Mouse (Mus musculus): Measurements from ENCODE around the gene Myh6. TPM values are rescaled to one million over a fixed set of nuclear protein-coding genes. Genes with fewer than 3 reads are reported as not detected.

Gene Myh6
- polyA plus RNA-seq, 2 experiments = 2.1 to 7.3 TPM

GRCm38 (mm10) chr14:55008417-55008816 is 41.7 kb upstream of the Myh6 start:
- whole genome bisulfite sequencing = 80% methylated on average over 8 of the region's 8 CpGs
- no peak overlapping the region for H3K4me2 ChIP-seq (replicated peaks; ENCODE audit: low read depth, low read length, severe bottlenecking)
- TF ChIP-seq POLR2A (IDR thresholded peaks at IDR 0.05; ENCODE audit: borderline replicate concordance, extremely low read depth, insufficient read depth, insufficient read length) = no peak
- H3K4me1 ChIP-seq (ENCODE audit: control insufficient read depth, insufficient read depth, low read length) = no peaks in the 10 kb centered on the region
- H3K36me3 ChIP-seq (ENCODE audit: control insufficient read depth, insufficient read depth, low read length) = no peaks in the 10 kb centered on the region
- DNase-seq (ENCODE audit: low spot score) (no peak), ATAC-seq (ENCODE audit: low FRiP score, low read depth) (no peak)
- no peaks in the 10 kb centered on the region for H3K27me3 ChIP-seq (ENCODE audit: control insufficient read depth, insufficient read depth, low read length)
- no peak overlapping the region for H3K27ac ChIP-seq (replicated peaks; ENCODE audit: low read depth, low read length)
- no peak overlapping the region for H3K4me3 ChIP-seq (replicated peaks; ENCODE audit: low read length)
- H3K9me3 ChIP-seq (ENCODE audit: control insufficient read depth, low read length) = no peaks in the 10 kb centered on the region
- H3K9ac ChIP-seq (ENCODE audit: low read depth, low read length, severe bottlenecking) = no peak overlapping the region

- H3K27ac ChIP-seq (replicated peaks; ENCODE audit: low read depth, low read length) = no peak overlapping the region
Measured at GRCm38 (mm10) chr14:55007120-55007908, 40.6 kb upstream of the Myh6 start.

GRCm38 (mm10) chr14:55006541-55006940 is 39.8 kb upstream of the Myh6 start:
- H3K27me3 ChIP-seq (ENCODE audit: control insufficient read depth, insufficient read depth, low read length) = no peaks in the 10 kb centered on the region
- ATAC-seq (ENCODE audit: low FRiP score, low read depth) (no peak), DNase-seq (ENCODE audit: low spot score) (no peak)
- H3K4me2 ChIP-seq (replicated peaks; ENCODE audit: low read depth, low read length, severe bottlenecking) = no peak overlapping the region
- no peak overlapping the region for H3K4me3 ChIP-seq (replicated peaks; ENCODE audit: low read length)
- H3K27ac ChIP-seq (replicated peaks; ENCODE audit: low read depth, low read length) = no peak overlapping the region
- WGBS = 61% methylated on average over 3 of the region's 3 CpGs
- no peak overlapping the region for H3K9ac ChIP-seq (ENCODE audit: low read depth, low read length, severe bottlenecking)
- no peaks in the 10 kb centered on the region for H3K9me3 ChIP-seq (ENCODE audit: control insufficient read depth, low read length)
- no peaks in the 10 kb centered on the region for H3K36me3 ChIP-seq (ENCODE audit: control insufficient read depth, insufficient read depth, low read length)
- H3K4me1 ChIP-seq (ENCODE audit: control insufficient read depth, insufficient read depth, low read length) = no peaks in the 10 kb centered on the region
- TF ChIP-seq POLR2A (IDR thresholded peaks at IDR 0.05; ENCODE audit: borderline replicate concordance, extremely low read depth, insufficient read depth, insufficient read length) = no peak

More at GRCm38 (mm10) chr14:55007120-55007908, 40.6 kb upstream of the Myh6 start:
- H3K9me3 ChIP-seq (ENCODE audit: control insufficient read depth, low read length) = no peaks in the 10 kb centered on the region
- H3K4me3 ChIP-seq (replicated peaks; ENCODE audit: low read length) = no peak overlapping the region
- no peak for DNase-seq (ENCODE audit: low spot score)
- ATAC-seq (ENCODE audit: low FRiP score, low read depth) = no peak
- WGBS = 85% methylated on average over 9 of the region's 9 CpGs
- H3K4me1 ChIP-seq (ENCODE audit: control insufficient read depth, insufficient read depth, low read length) = no peaks in the 10 kb centered on the region
- no peak for TF ChIP-seq POLR2A (IDR thresholded peaks at IDR 0.05; ENCODE audit: borderline replicate concordance, extremely low read depth, insufficient read depth, insufficient read length)
- H3K9ac ChIP-seq (ENCODE audit: low read depth, low read length, severe bottlenecking) = no peak overlapping the region
- H3K36me3 ChIP-seq (ENCODE audit: control insufficient read depth, insufficient read depth, low read length) = no peaks in the 10 kb centered on the region
- H3K27me3 ChIP-seq (ENCODE audit: control insufficient read depth, insufficient read depth, low read length) = no peaks in the 10 kb centered on the region
- no peak overlapping the region for H3K4me2 ChIP-seq (replicated peaks; ENCODE audit: low read depth, low read length, severe bottlenecking)

GRCm38 (mm10) chr14:55005967-55006366 is 39.2 kb upstream of the Myh6 start:
- Histone ChIP-seq H3K27ac (replicated peaks; ENCODE audit: low read depth, low read length) (no peak overlapping the region), H3K4me3 (replicated peaks; ENCODE audit: low read length) (no peak overlapping the region), H3K4me1 (ENCODE audit: control insufficient read depth, insufficient read depth, low read length) (no peaks in the 10 kb centered on the region), H3K36me3 (ENCODE audit: control insufficient read depth, insufficient read depth, low read length) (no peaks in the 10 kb centered on the region), H3K9me3 (ENCODE audit: control insufficient read depth, low read length) (no peaks in the 10 kb centered on the region), H3K4me2 (replicated peaks; ENCODE audit: low read depth, low read length, severe bottlenecking) (no peak overlapping the region), H3K9ac (ENCODE audit: low read depth, low read length, severe bottlenecking) (no peak overlapping the region), H3K27me3 (ENCODE audit: control insufficient read depth, insufficient read depth, low read length) (no peaks in the 10 kb centered on the region)
- ATAC-seq (ENCODE audit: low FRiP score, low read depth) = no peak
- 68% methylated on average over 8 of the region's 8 CpGs for WGBS
- DNase-seq (ENCODE audit: low spot score) = no peak
- TF ChIP-seq POLR2A (IDR thresholded peaks at IDR 0.05; ENCODE audit: borderline replicate concordance, extremely low read depth, insufficient read depth, insufficient read length) = no peak

- no peaks in the 10 kb centered on the region for H3K9me3 ChIP-seq (ENCODE audit: control insufficient read depth, low read length)
- H3K4me1 ChIP-seq (ENCODE audit: control insufficient read depth, insufficient read depth, low read length) = no peaks in the 10 kb centered on the region
- WGBS = 80% methylated on average over 2 of the region's 2 CpGs
- H3K9ac ChIP-seq (ENCODE audit: low read depth, low read length, severe bottlenecking) = no peak overlapping the region
- H3K27ac ChIP-seq (replicated peaks; ENCODE audit: low read depth, low read length) = no peak overlapping the region
- TF ChIP-seq POLR2A (IDR thresholded peaks at IDR 0.05; ENCODE audit: borderline replicate concordance, extremely low read depth, insufficient read depth, insufficient read length) = no peak
- no peaks in the 10 kb centered on the region for H3K27me3 ChIP-seq (ENCODE audit: control insufficient read depth, insufficient read depth, low read length)
- ATAC-seq (ENCODE audit: low FRiP score, low read depth) = no peak
- no peak overlapping the region for H3K4me3 ChIP-seq (replicated peaks; ENCODE audit: low read length)
- H3K36me3 ChIP-seq (ENCODE audit: control insufficient read depth, insufficient read depth, low read length) = no peaks in the 10 kb centered on the region
- no peak for DNase-seq (ENCODE audit: low spot score)
- no peak overlapping the region for H3K4me2 ChIP-seq (replicated peaks; ENCODE audit: low read depth, low read length, severe bottlenecking)
Measured at GRCm38 (mm10) chr14:55005506-55005905, 38.8 kb upstream of the Myh6 start.
